11 mouse cellular contexts compared by ENCODE assay signal in genomic region chr13:28545337-28545736, GRCm38 (mm10).
DNase-seq lines count a peak whose midpoint lies in the region; ATAC-seq and TF ChIP-seq lines count a peak whose summit lies in the region.
"Had no signal": no experiment of that assay in that cellular context is flagged by ENCODE, and none has a peak within 500 bp of the region (broad histone marks: within the 10 kb centered on the region; RNA-seq: fewer than 3 reads in every experiment).

No protein-coding gene starts in this region.

- H3K4me1 ChIP-seq in limb, embryonic 14.5 days (ENCODE audit: control insufficient read depth, insufficient read depth, low read length), result peaks cover 19% of the 10 kb centered on the region
- H3K4me1 ChIP-seq in stomach, postnatal 0 days (replicated peaks; ENCODE audit: control insufficient read depth, insufficient read depth), result no peaks in the 10 kb centered on the region
- H3K4me1 ChIP-seq in heart, adult 2 months (ENCODE audit: control insufficient read depth, insufficient read depth, low read length), result no peaks in the 10 kb centered on the region; the same call in 1 of the 2 replicates

- TF ChIP-seq EP300 in stomach, postnatal 0 days (optimal IDR thresholded peaks at IDR 0.05), result no peak
- no peak for TF ChIP-seq EP300 in heart, adult 2 months (IDR thresholded peaks at IDR 0.05; ENCODE audit: insufficient read depth, low read depth, low read length)

- DNase-seq in retina, postnatal 1 day, result peak; percentile 7
- no peak for DNase-seq in retina, embryonic 14.5 days (ENCODE audit: low spot score)
- DNase-seq in kidney, adult 11 months, result peak; percentile 49
- DNase-seq in limb, embryonic 14.5 days (ENCODE audit: low spot score), result no peak
- no peak for DNase-seq in stomach, postnatal 0 days (ENCODE audit: low spot score)
- DNase-seq in heart, postnatal 10 days, result no peak
- DNase-seq in heart, adult 2 months, result no peak
- DNase-seq: adrenal gland, postnatal 14 days; lung, postnatal 36 days had no signal

- H3K4me3 ChIP-seq in limb, embryonic 14.5 days (replicated peaks; ENCODE audit: low read length), result no peak overlapping the region
- H3K4me3 ChIP-seq in stomach, postnatal 0 days (ENCODE audit: low read depth, low read length), result no peak overlapping the region
- no peak overlapping the region for H3K4me3 ChIP-seq in heart, adult 2 months
- H3K4me3 ChIP-seq: heart, embryonic 10.5 days had no signal

- 0 out of 2 replicates have a peak overlapping the region, but pooled peaks have one; percentile 58 for H3K27ac ChIP-seq in limb, embryonic 14.5 days (replicated peaks; ENCODE audit: low read depth, low read length)
- no peak overlapping the region for H3K27ac ChIP-seq in stomach, postnatal 0 days (replicated peaks)
- no peak overlapping the region for H3K27ac ChIP-seq in heart, adult 2 months
- H3K27ac ChIP-seq: heart, embryonic 10.5 days had no signal

- H3K27me3 ChIP-seq in limb, embryonic 14.5 days (ENCODE audit: control insufficient read depth, insufficient read depth, low read length), result no peaks in the 10 kb centered on the region
- H3K27me3 ChIP-seq in stomach, postnatal 0 days (ENCODE audit: control insufficient read depth, insufficient read depth, low read length), result no peaks in the 10 kb centered on the region
- H3K27me3 ChIP-seq in heart, adult 2 months (ENCODE audit: control insufficient read depth, insufficient read depth, low read length), result no peaks in the 10 kb centered on the region

- intact Hi-C loops in heart, postnatal 10 days (cut with DNase I), result no loop called here
- intact Hi-C loops in heart, adult 2 months (cut with DNase I), result no loop called here

- TF ChIP-seq POLR2A in limb, embryonic 14.5 days (IDR thresholded peaks at IDR 0.05; ENCODE audit: borderline replicate concordance, extremely low read depth, insufficient read depth, insufficient read length), result no peak
- TF ChIP-seq POLR2A in heart, adult 2 months (IDR thresholded peaks at IDR 0.05; ENCODE audit: insufficient read depth, low read depth, low read length), result no peak

- no peak for ATAC-seq in limb, embryonic 14.5 days (ENCODE audit: low FRiP score, low read depth)
- ATAC-seq in stomach, postnatal 0 days (ENCODE audit: low FRiP score, low TSS enrichment), result peak; percentile 3; the same call in 1 of the 2 replicates
- no peak for ATAC-seq in inflammation-experienced regulatory T-cells, adult 6 months

- TF ChIP-seq CTCF in stomach, postnatal 0 days (IDR thresholded peaks at IDR 0.05; ENCODE audit: low read depth), result no peak
- TF ChIP-seq CTCF in heart, adult 2 months (IDR thresholded peaks at IDR 0.05), result no peak

- no peak overlapping the region for H3K4me2 ChIP-seq in limb, embryonic 14.5 days (replicated peaks; ENCODE audit: low read depth, low read length, severe bottlenecking)
- no peak overlapping the region for H3K4me2 ChIP-seq in stomach, postnatal 0 days (replicated peaks; ENCODE audit: low read depth)

- no peaks in the 10 kb centered on the region for H3K9me3 ChIP-seq in limb, embryonic 14.5 days (ENCODE audit: control insufficient read depth, low read length)
- no peaks in the 10 kb centered on the region for H3K9me3 ChIP-seq in stomach, postnatal 0 days (ENCODE audit: control insufficient read depth, low read length)
- H3K9me3 ChIP-seq: heart, embryonic 10.5 days had no signal

- no peaks in the 10 kb centered on the region for H3K36me3 ChIP-seq in limb, embryonic 14.5 days (ENCODE audit: control insufficient read depth, insufficient read depth, low read length)
- no peaks in the 10 kb centered on the region for H3K36me3 ChIP-seq in stomach, postnatal 0 days (ENCODE audit: control insufficient read depth, insufficient read depth, low read length)
- H3K36me3 ChIP-seq in heart, adult 2 months (ENCODE audit: control insufficient read depth, insufficient read depth, low read length), result no peaks in the 10 kb centered on the region
- H3K36me3 ChIP-seq: heart, embryonic 10.5 days had no signal

- H3K9ac ChIP-seq in limb, embryonic 14.5 days (ENCODE audit: low read depth, low read length, severe bottlenecking), result no peak overlapping the region
- H3K9ac ChIP-seq in stomach, postnatal 0 days (ENCODE audit: low read length), result no peak overlapping the region
- H3K9ac ChIP-seq in heart, adult 2 months (ENCODE audit: low read depth, low read length), result no peak overlapping the region

- H3K79me2 ChIP-seq in heart, adult 2 months (replicated peaks; ENCODE audit: control insufficient read depth, insufficient read depth, low read length), result no peaks in the 10 kb centered on the region

- WGBS in limb, embryonic 14.5 days, result 34% methylated on average over 2 of the region's 2 CpGs
- WGBS in stomach, postnatal 0 days, result 51% methylated on average over 2 of the region's 2 CpGs
- WGBS in heart, adult 2 months, result 62% methylated on average over 2 of the region's 2 CpGs

Comparison
In these comparisons a context has a peak if more than half of its experiments do, and no peak if none do; other contexts are left out.
1. DNase-seq: peak in retina, postnatal 1 day (single experiment) and kidney, adult 11 months (single experiment); none in retina, embryonic 14.5 days (single experiment), limb, embryonic 14.5 days (single experiment), stomach, postnatal 0 days (single experiment), heart, postnatal 10 days (0 of 2) and heart, adult 2 months (0 of 2).